In the genomic region with DNA sequence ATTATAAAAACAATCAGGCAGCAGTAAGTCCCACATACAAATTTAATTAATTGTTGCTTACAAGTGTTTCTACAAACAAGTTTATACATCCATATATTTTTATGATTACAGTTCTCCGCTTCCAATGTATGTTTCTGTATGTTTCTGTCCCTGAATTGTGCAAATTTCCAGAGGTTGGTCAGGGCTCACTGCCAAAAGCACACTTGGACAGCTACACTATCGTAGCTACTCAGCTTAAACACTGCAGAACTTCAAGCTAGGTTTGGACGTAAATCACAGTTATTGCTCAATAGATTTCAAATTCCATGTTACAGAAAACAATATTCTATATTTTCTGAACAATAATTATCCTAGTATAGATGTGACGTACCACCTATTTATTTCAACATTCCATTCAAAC, we compare ENCODE assay signal across 24 mouse cellular contexts.
A peak's percentile ranks its signal among the peaks of the same experiment; 100 is the strongest.
DNase-seq lines count a peak whose midpoint lies in the region; ATAC-seq and TF ChIP-seq lines count a peak whose summit lies in the region.
"Had no signal": no experiment of that assay in that cellular context is flagged by ENCODE, and none has a peak within 500 bp of the region (broad histone marks: within the 10 kb centered on the region; RNA-seq: fewer than 3 reads in every experiment).

No protein-coding gene starts in this region.

- no peak overlapping the region for H3K27ac ChIP-seq in lung, embryonic 14.5 days (ENCODE audit: low read depth)
- H3K27ac ChIP-seq in limb, embryonic 14.5 days (replicated peaks; ENCODE audit: low read depth, low read length), result no peak overlapping the region
- H3K27ac ChIP-seq: forebrain, embryonic 15.5 days; heart, embryonic 10.5 days had no signal

- no peak; the same call in 1 of the 2 replicates for ATAC-seq in lung, embryonic 14.5 days (ENCODE audit: insufficient read depth)
- ATAC-seq in limb, embryonic 14.5 days (ENCODE audit: low FRiP score, low read depth), result no peak
- no peak for ATAC-seq in CD4-positive, CD25-positive, alpha-beta regulatory T cell, adult 4 months
- ATAC-seq: activated CD4-positive, CD25-positive, alpha-beta regulatory T cell, adult 4 months; forebrain, embryonic 15.5 days; hindbrain, embryonic 16.5 days; inflammation-experienced regulatory T-cells, adult 6 months; Patski had no signal

- TF ChIP-seq CTCF in lung, embryonic 14.5 days (IDR thresholded peaks at IDR 0.05; ENCODE audit: low read depth), result no peak
- TF ChIP-seq CTCF in C2C12 (IDR thresholded peaks at IDR 0.05; ENCODE audit: control insufficient read depth, insufficient read depth, insufficient read length), result no peak
- TF ChIP-seq CTCF in brain, embryonic 14.5 days (IDR thresholded peaks at IDR 0.05; ENCODE audit: borderline replicate concordance, extremely low read depth, insufficient read depth, insufficient read length), result no peak

- peak; percentile 80 for DNase-seq in lung, embryonic 14.5 days
- no peak for DNase-seq in lung, postnatal 4 days
- DNase-seq in brain, embryonic 14.5 days (ENCODE audit: low read depth), result peak; percentile 5
- DNase-seq in limb, embryonic 14.5 days (ENCODE audit: low spot score), result peak; percentile 28
- no peak for DNase-seq in thymus, postnatal 14 days
- DNase-seq: adrenal gland, adult 8-10 months; cerebellum, adult 11-12 months; cerebellum, adult 9-10 months; cerebellum, postnatal 36 days; gastrocnemius, postnatal 36 days; heart, adult 11 months; heart, postnatal 10 days; heart, postnatal 4 days had no signal

- no peak for TF ChIP-seq POLR2A in brain, embryonic 14.5 days (IDR thresholded peaks at IDR 0.05; ENCODE audit: borderline replicate concordance, extremely low read depth, insufficient read depth, insufficient read length, poor library complexity, severe bottlenecking)
- TF ChIP-seq POLR2A in limb, embryonic 14.5 days (IDR thresholded peaks at IDR 0.05; ENCODE audit: borderline replicate concordance, extremely low read depth, insufficient read depth, insufficient read length), result no peak

- H3K9me3 ChIP-seq in lung, embryonic 14.5 days (ENCODE audit: low read depth, low read length), result no peaks in the 10 kb centered on the region
- no peaks in the 10 kb centered on the region for H3K9me3 ChIP-seq in limb, embryonic 14.5 days (ENCODE audit: control insufficient read depth, low read length)
- H3K9me3 ChIP-seq: embryonic facial prominence, embryonic 15.5 days; forebrain, embryonic 15.5 days; heart, embryonic 10.5 days; hindbrain, embryonic 12.5 days had no signal

- H3K79me2 ChIP-seq in C2C12 (ENCODE audit: control insufficient read depth, insufficient read depth), result no peaks in the 10 kb centered on the region

- no peaks in the 10 kb centered on the region for H3K79me3 ChIP-seq in C2C12 (ENCODE audit: low read depth)

- H3K4me3 ChIP-seq in lung, embryonic 14.5 days (ENCODE audit: low read depth, low read length), result no peak overlapping the region
- no peak overlapping the region for H3K4me3 ChIP-seq in C2C12 (ENCODE audit: insufficient read depth, poor library complexity, severe bottlenecking)
- no peak overlapping the region for H3K4me3 ChIP-seq in limb, embryonic 14.5 days (replicated peaks; ENCODE audit: low read length)
- H3K4me3 ChIP-seq: embryonic facial prominence, embryonic 15.5 days; erythroblast, embryonic 14.5 days; forebrain, embryonic 15.5 days; heart, embryonic 10.5 days; hindbrain, embryonic 12.5 days had no signal

- H3K9ac ChIP-seq in lung, embryonic 14.5 days, result no peak overlapping the region
- H3K9ac ChIP-seq in limb, embryonic 14.5 days (ENCODE audit: low read depth, low read length, severe bottlenecking), result no peak overlapping the region
- H3K9ac ChIP-seq: embryonic facial prominence, embryonic 15.5 days; forebrain, embryonic 15.5 days; hindbrain, embryonic 12.5 days had no signal

- 37% methylated on average over 4 of the region's 4 CpGs for WGBS in lung, embryonic 14.5 days
- 29% methylated on average over 4 of the region's 4 CpGs for WGBS in limb, embryonic 14.5 days

- H3K36me3 ChIP-seq in lung, embryonic 14.5 days (ENCODE audit: insufficient read depth), result no peaks in the 10 kb centered on the region
- no peaks in the 10 kb centered on the region for H3K36me3 ChIP-seq in C2C12 (ENCODE audit: control insufficient read depth, insufficient read depth)
- H3K36me3 ChIP-seq in limb, embryonic 14.5 days (ENCODE audit: control insufficient read depth, insufficient read depth, low read length), result no peaks in the 10 kb centered on the region
- H3K36me3 ChIP-seq: embryonic facial prominence, embryonic 15.5 days; forebrain, embryonic 15.5 days; heart, embryonic 10.5 days; hindbrain, embryonic 12.5 days had no signal

- H3K27me3 ChIP-seq in lung, embryonic 14.5 days (ENCODE audit: insufficient read depth, low read length), result no peaks in the 10 kb centered on the region
- H3K27me3 ChIP-seq in C2C12 (ENCODE audit: control insufficient read depth, insufficient read depth, insufficient read length), result no peaks in the 10 kb centered on the region
- H3K27me3 ChIP-seq in limb, embryonic 14.5 days (ENCODE audit: control insufficient read depth, insufficient read depth, low read length), result no peaks in the 10 kb centered on the region
- H3K27me3 ChIP-seq: embryonic facial prominence, embryonic 15.5 days; forebrain, embryonic 15.5 days; hindbrain, embryonic 12.5 days; Patski had no signal

- no peak overlapping the region for H3K4me2 ChIP-seq in lung, embryonic 14.5 days
- no peak overlapping the region for H3K4me2 ChIP-seq in limb, embryonic 14.5 days (replicated peaks; ENCODE audit: low read depth, low read length, severe bottlenecking)
- H3K4me2 ChIP-seq: forebrain, embryonic 15.5 days; hindbrain, embryonic 12.5 days had no signal

- H3K4me1 ChIP-seq in lung, embryonic 14.5 days (ENCODE audit: insufficient read depth), result no peaks in the 10 kb centered on the region
- H3K4me1 ChIP-seq in limb, embryonic 14.5 days (ENCODE audit: control insufficient read depth, insufficient read depth, low read length), result peaks cover 16% of the 10 kb centered on the region
- H3K4me1 ChIP-seq: heart, embryonic 10.5 days had no signal

- no peak overlapping the region for H3ac ChIP-seq in C2C12 (ENCODE audit: control insufficient read depth, insufficient read length, low read depth)

TF ChIP-seq in C2C12, 6 proteins besides CTCF, POLR2A, EP300 and RAD21:
- TF ChIP-seq FOSL1 (IDR thresholded peaks at IDR 0.05; ENCODE audit: insufficient read depth, low read length, poor library complexity, severe bottlenecking) (no peak), CEBPB (IDR thresholded peaks at IDR 0.05; ENCODE audit: low read depth) (peak; percentile 51), USF1 (IDR thresholded peaks at IDR 0.05; ENCODE audit: low read depth) (no peak), MYOD1 (IDR thresholded peaks at IDR 0.05; ENCODE audit: control insufficient read depth, insufficient read length, low read depth) (no peak)

Comparison
In these comparisons a context has a peak if more than half of its experiments do, and no peak if none do; other contexts are left out.
1. DNase-seq: peak in lung, embryonic 14.5 days (single experiment), brain, embryonic 14.5 days (single experiment) and limb, embryonic 14.5 days (single experiment); none in lung, postnatal 4 days (0 of 2) and thymus, postnatal 14 days (single experiment).